Mouse (Mus musculus): ENCODE results near the gene Pomgnt2.
A peak's percentile ranks its signal among the peaks of the same experiment; 100 is the strongest.

The Pomgnt2 gene

DNA sequence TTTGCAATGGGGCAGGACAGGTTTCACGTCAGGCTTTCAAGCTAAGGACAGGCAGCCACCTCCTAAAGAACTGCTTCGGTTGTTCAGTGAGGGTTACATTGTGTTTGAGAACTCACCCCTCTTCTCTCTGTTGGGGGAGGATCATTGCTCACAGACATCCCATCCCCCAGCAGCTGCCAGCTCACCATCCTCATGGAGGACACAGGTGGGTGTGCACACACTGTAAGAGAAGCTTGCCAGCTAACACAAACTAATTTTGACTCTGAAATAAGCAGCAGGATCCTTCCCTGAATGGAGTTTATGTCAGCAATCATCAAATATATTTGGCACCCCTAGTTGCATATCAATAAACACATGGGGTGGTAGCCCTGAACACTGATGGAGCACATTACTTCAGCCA lies 15.9 kb upstream of the Pomgnt2 start:
- DNase-seq (ENCODE audit: low spot score) = no peak

DNA sequence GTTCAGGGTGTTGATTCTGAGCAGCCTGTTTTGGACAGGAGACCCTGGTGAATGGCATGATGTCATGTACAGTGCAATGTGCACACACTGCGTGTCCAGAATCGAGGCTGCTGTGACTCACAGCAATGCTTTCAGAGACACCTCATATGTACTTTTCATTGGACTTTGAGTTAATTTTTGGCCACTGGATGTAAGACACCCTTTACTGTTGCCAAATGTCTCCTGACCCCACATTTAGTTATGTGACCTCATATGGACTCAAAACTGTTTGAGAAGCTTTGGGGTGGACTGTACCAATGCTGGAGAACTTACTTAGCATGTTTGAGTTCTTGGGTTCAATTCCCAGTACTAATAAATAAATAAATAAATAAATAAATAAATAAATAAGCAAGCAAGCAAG lies 13.8 kb upstream of the Pomgnt2 start:
- no peak for DNase-seq (ENCODE audit: low spot score)

- DNase-seq (ENCODE audit: low spot score) = no peak
Measured at GRCm38 (mm10) chr9:122008876-122009275, 12.0 kb upstream of the Pomgnt2 start.

DNA sequence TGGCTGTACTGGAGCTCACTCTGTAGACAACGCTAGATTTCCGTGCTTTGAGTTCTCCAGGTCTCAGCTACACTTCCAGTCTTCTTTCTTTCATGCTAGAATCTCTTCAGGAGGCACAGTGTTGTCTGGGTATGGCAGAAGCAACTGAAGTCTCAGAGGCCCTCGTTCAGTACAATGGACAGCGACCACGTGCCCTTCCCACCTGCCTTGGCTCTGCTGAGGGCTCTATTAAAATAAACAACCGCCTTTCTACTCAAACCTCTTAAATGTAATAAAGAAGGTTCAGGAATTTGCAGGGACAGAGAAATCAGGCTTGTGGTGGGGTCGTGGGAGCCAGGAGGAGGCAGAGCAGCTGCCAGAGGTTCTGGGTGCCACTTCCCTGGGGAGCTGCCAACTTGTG lies 9.7 kb upstream of the Pomgnt2 start:
- peak; percentile 56 for DNase-seq (ENCODE audit: low spot score)

DNA sequence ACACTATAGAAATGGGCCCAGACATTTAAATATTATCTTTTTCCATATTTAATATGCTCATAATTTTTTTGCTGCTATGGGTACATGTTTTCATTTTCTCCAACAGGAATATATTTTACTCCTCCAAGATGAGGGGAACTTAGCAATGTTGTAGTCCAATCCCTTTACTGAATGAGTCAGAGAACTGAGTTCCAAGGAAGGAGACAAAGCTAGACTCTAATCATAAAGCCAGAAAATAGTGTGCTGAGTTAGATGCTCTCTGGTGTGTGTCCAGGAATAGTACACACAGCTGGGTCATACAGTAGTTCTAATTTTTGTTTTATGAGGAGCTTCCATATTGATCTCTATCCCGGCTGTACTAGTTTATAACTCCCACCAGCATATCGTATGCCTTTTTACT lies 9.3 kb upstream of the Pomgnt2 start:
- no peak for DNase-seq (ENCODE audit: low spot score)

DNA sequence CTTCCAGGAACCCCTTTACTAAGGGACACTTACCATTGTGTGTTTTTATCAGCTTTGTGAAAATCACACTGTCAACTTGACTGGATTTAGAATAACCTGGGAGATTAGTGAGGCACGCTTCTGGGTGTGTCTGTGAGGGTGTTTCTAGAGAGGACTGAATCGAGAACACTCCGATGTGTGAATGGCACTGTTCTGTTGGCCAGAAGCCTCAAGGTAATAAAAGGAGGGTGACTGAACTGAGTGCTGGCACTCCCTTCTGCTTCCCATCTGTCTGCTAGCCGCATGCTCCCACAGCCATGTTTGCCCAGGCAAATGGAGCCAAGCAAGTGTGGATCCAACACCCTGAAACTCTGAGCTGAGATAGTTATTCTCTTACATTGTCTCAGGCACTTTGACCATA lies 1.1 kb upstream of the Pomgnt2 start:
- no peak for DNase-seq (ENCODE audit: low spot score)

GRCm38 (mm10) chr9:121995508-121996131 lies 1.3 kb downstream of the Pomgnt2 start:
- DNase-seq (ENCODE audit: low spot score) = peak; percentile 86

DNA sequence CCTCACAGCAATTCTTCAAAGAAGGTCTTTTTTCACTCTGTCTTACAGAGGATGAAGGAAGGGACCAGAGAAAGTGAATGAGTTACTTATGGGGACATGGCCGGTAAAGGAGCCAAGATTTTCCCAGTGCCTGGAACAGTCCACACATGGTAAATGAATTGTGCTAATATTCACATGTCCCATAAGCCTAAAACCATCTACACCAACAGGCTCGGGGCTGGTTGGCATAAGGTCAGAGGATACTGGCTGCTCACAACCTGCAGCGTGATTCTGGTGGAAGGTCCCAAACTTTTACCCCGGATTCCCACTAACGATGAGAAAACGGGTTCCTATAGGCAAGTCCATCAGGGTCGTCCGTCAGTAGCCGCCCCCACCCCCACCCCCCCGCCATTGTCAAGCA lies 1.8 kb downstream of the Pomgnt2 start:
- DNase-seq (ENCODE audit: low spot score) = no peak

DNA sequence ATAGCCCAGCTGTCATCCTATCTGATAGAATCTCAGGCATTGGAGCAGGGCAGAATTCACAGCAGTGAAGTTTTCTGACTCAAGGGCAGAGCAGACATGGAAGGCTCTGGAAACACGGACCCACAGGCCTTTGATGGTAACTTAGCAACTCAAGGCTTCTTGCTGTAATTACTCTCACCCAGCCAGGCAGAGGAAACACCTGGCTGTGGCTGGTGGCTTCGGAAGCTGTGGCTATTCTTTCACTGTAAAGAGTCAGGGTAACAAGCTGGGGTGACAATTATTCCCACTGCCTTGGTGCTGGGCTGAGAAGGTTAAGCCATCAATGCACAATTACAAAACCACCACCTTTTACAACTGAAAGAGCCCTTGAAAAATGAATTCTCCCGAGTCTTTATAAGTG lies 3.9 kb downstream of the Pomgnt2 start:
- no peak for DNase-seq (ENCODE audit: low spot score)

GRCm38 (mm10) chr9:121991041-121991440 lies 5.9 kb downstream of the Pomgnt2 start:
- no peak for DNase-seq (ENCODE audit: low spot score)

GRCm38 (mm10) chr9:121989536-121989935 lies 7.4 kb downstream of the Pomgnt2 start:
- no peak for DNase-seq (ENCODE audit: low spot score)

DNA sequence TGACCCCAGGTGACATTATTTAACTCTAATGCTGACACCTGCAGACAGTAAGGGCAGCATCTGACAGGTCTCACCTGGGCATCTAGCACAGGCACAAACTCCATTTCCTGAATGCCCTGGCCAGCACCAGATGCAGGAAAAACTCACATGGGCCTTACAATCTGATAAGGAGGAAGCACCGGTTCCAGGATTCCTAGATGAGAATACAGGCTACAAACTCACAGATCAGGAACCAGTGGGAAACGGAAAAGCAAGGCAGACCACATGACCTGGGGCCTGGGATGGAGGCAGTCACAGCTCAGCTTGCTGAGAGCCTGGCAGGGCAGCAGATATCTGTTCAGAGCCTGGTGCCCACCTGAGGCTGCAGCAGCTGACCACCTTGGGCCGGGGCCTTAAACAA lies 8.0 kb downstream of the Pomgnt2 start:
- DNase-seq (ENCODE audit: low spot score) = no peak

- DNase-seq (ENCODE audit: low spot score) = peak; percentile 70
Measured at GRCm38 (mm10) chr9:121984465-121985461, 12.1 kb downstream of the Pomgnt2 start.

GRCm38 (mm10) chr9:121983504-121983903 lies 13.4 kb downstream of the Pomgnt2 start:
- DNase-seq (ENCODE audit: low spot score) = peak; percentile 83

DNA sequence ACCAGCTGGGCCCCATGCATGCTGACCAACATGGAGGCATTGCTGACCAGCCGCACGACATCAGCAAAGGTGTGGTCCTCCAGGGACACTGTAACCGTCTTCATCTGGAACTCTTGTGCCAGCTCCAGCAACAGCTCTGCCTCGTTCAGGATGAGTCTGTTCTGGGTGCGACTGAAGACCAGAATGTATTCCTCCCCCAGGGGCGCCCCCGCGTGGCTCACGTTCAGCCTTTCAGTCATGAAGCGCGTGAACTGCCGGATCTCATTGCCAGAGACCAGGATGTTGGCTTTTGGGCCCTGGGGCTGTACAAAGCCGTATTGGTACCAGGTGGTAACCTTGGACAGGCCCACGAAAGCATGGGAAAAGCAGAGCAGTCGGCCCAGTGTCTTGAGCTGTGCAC lies 14.2 kb downstream of the Pomgnt2 start:
- DNase-seq (ENCODE audit: low spot score) = no peak

DNA sequence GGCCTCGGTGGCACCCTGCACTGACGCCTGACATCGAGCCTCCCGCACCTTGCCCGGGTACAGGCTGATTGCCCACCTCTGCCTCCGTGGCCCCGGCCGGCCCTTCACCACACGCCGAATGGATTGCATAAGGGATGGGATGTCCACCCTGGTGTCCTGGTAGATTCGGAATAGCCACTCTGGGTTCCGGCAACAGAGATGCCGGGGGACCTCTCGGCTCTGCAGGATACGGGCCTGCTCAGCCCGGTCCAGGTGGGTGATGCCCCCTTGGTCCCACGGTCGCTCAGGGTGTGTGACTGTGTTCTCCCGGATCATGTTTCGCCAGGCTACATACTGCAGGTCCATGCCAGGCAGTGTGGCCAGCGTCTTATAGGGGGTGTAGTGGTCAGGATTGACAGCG lies 14.7 kb downstream of the Pomgnt2 start:
- no peak for DNase-seq (ENCODE audit: low spot score)

DNA sequence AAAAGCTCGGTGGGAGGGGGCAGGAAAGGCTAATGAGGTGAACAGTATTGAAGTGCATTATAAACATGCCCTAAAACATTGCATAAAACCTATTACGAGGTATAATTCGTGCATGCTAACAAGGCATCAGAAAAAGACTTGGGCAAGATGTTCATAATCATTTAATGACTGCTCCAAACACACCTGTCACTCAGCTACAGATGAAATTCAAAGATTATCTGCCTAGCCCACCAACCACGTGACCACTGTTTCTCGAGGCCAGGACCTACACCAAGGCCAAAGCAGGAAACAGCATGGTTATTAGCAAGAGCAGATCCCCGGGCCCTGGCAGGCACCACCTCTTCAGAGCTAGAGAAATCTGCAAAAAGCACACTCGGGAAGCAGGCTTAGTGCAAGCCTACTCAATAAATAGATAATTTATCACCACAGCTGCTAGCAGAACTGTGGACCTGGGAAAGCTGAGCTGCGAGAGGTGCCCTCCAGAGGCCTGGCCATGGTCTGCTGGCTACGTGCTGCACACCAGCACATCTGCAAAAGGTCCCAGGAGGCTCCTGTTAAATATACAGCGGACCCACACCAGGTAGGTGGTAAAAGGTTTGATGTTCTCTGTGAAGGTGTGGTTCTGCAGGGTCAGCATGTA lies 15.3 kb downstream of the Pomgnt2 start:
- no peak for DNase-seq (ENCODE audit: low spot score)

GRCm38 (mm10) chr9:121981046-121981445 lies 15.9 kb downstream of the Pomgnt2 start:
- DNase-seq (ENCODE audit: low spot score) = no peak

- no peak for DNase-seq (ENCODE audit: low spot score)
Measured at GRCm38 (mm10) chr9:121975321-121975720, 21.6 kb downstream of the Pomgnt2 start.

DNA sequence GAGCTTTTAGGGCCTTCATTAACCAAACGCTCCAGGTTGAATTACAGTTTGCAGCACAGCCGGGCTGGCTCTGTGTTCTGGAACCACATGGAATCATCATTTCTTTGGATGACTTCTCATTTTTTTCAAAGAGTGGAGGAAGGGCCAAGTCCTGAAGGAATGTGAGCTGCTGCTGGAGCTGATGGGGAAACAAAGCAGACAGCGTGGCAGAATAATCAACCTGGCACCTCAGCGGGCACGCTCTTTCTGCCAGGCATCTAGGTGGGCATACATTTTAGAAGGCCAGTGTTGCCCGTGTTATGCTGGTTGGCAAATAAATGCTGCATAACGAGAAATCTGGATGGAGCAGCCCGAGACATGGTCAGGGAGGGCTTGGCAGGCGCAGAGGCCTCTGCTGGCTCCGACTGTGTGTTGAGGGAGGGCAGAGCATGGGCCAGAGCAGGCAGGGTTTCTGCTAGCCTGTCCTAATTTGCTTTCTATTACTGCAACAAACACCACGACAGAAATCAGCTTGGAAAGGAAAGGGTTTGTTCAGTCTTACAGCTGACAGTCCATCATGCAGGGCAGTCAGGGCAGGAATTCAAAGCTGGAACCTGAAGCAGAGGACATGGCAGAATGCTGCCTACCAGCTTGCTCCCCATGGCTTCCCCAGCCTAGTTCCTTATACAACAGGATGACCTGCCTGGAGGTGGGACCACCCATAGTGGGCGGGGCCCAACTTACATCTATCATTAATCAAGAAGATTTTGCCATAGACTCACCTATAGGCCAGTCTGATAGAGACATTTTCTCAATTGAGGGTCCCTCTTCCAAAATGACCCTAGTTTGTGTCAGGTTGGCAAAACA lies 22.5 kb downstream of the Pomgnt2 start:
- peak; percentile 35 for DNase-seq (ENCODE audit: low spot score)

- no peak for DNase-seq (ENCODE audit: low spot score)
Measured at GRCm38 (mm10) chr9:121973207-121973606, 23.7 kb downstream of the Pomgnt2 start.

GRCm38 (mm10) chr9:121969841-121970381 lies 27.0 kb downstream of the Pomgnt2 start:
- DNase-seq (ENCODE audit: low spot score) = peak; percentile 51
